Mouse (Mus musculus) forebrain, embryonic 12.5 days (tissue): ENCODE data around the gene Fbxo45. TPM values are rescaled to one million over a fixed set of nuclear protein-coding genes. Genes with fewer than 3 reads are reported as not detected.
"Not testable (repeated sequence)": the region's sequence is repeated elsewhere in the genome, so short reads cannot be mapped to it uniquely, and the experiment has no call there.

Experiments used
- ATAC-seq: fragments of 200-750 bp; cut with Nextera tagmentation; 2 replicates; pipeline ENCODE4 v1.8.0; 2017; ENCODE audit warnings: moderate TSS enrichment; ENCODE audit not compliant: low FRiP score
- H3K27ac ChIP-seq: fragments of 300-500 bp; sonication (generic); 2 replicates; pipeline ENCODE4 v1.5.1; 2016; ENCODE audit warnings: mild to moderate bottlenecking
- H3K27me3 ChIP-seq: fragments of 300-500 bp; sonication (generic); 2 replicates; pipeline ENCODE4 v1.6.1; 2016; ENCODE audit warnings: mild to moderate bottlenecking
- H3K36me3 ChIP-seq: fragments of 300-500 bp; sonication (generic); replicated peaks from 2 replicates; pipeline ENCODE4 v1.6.1; 2016; ENCODE audit warnings: mild to moderate bottlenecking
- H3K4me1 ChIP-seq: fragments of 300-500 bp; sonication (generic); 2 replicates; pipeline ENCODE4 v1.6.1; 2016
- H3K4me2 ChIP-seq: fragments of 300-500 bp; sonication (generic); 2 replicates; pipeline ENCODE4 v1.6.1; 2016; ENCODE audit warnings: mild to moderate bottlenecking, moderate library complexity
- H3K4me3 ChIP-seq: fragments of 300-500 bp; sonication (generic); replicated peaks from 2 replicates; pipeline ENCODE4 v1.5.1; 2016; ENCODE audit warnings: mild to moderate bottlenecking
- H3K9ac ChIP-seq: fragments of 300-500 bp; sonication (generic); 2 replicates; pipeline ENCODE4 v1.6.1; 2016; ENCODE audit warnings: mild to moderate bottlenecking
- H3K9me3 ChIP-seq: fragments of 300-500 bp; sonication (generic); 2 replicates; pipeline ENCODE4 v1.6.1; 2016
- WGBS: fragments of 180-500 bp; shearing (Covaris S2); methylation state at CpG from one replicate; pipeline ENCODE4 v1.1.7; 2016; 5-methylcytosine and 5-hydroxymethylcytosine counted together
- polyA plus RNA-seq: library from polyadenylated mRNA; unstranded; fragments of >200 nt; fragmentation: Nextera tagmentation; extraction: Ambion mirVana; gene quantifications from 2 replicates; pipeline ENCODE4 v1.2.1, GENCODE M21; 2016

The Fbxo45 gene
- polyA plus RNA-seq, 1 experiment from 2014 or later = 25.8 TPM

DNA sequence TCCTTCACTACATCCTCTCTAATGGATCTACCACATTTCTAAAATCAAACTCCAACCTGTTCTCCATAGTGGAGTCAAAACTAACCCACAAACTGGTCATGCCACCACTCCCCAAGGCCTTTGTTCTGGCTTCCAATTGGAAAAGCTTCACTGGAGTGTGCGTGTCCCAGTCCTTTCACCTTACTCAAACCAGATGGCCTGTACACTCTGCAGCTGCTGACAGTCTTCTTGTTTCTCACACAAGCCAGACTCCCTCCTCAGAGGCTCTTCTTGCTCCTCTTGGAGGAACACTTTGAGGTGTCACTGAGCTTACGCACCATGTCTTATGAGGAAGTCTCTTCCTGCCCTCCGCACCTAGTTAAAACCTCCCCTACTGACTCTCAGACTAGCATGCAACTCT is 3.1 kb downstream of the Fbxo45 start:
- WGBS = 88% methylated on average over 3 of the region's 3 CpGs
- peaks cover 31% of the 10 kb centered on the region for H3K4me1 ChIP-seq
- no peak overlapping the region for H3K27ac ChIP-seq
- no peak overlapping the region for H3K9ac ChIP-seq
- H3K27me3 ChIP-seq = no peaks in the 10 kb centered on the region
- no peak overlapping the region; the same call in 1 of the 2 replicates for H3K4me2 ChIP-seq
- ATAC-seq = no peak
- H3K9me3 ChIP-seq = no peaks in the 10 kb centered on the region
- H3K36me3 ChIP-seq = no peaks in the 10 kb centered on the region; the same call in 1 of the 2 replicates
- no peak overlapping the region for H3K4me3 ChIP-seq

GRCm38 (mm10) chr16:32239428-32240312 is 7.3 kb downstream of the Fbxo45 start:
- H3K4me3 ChIP-seq = no peak overlapping the region
- no peaks in the 10 kb centered on the region for H3K9me3 ChIP-seq
- H3K4me1 ChIP-seq = peaks cover 7% of the 10 kb centered on the region
- H3K27me3 ChIP-seq = no peaks in the 10 kb centered on the region
- WGBS = 93% methylated on average over 2 of the region's 2 CpGs
- H3K36me3 ChIP-seq = peaks cover 22% of the 10 kb centered on the region
- no peak overlapping the region for H3K4me2 ChIP-seq
- H3K9ac ChIP-seq = no peak overlapping the region
- no peak for ATAC-seq
- no peak overlapping the region for H3K27ac ChIP-seq

DNA sequence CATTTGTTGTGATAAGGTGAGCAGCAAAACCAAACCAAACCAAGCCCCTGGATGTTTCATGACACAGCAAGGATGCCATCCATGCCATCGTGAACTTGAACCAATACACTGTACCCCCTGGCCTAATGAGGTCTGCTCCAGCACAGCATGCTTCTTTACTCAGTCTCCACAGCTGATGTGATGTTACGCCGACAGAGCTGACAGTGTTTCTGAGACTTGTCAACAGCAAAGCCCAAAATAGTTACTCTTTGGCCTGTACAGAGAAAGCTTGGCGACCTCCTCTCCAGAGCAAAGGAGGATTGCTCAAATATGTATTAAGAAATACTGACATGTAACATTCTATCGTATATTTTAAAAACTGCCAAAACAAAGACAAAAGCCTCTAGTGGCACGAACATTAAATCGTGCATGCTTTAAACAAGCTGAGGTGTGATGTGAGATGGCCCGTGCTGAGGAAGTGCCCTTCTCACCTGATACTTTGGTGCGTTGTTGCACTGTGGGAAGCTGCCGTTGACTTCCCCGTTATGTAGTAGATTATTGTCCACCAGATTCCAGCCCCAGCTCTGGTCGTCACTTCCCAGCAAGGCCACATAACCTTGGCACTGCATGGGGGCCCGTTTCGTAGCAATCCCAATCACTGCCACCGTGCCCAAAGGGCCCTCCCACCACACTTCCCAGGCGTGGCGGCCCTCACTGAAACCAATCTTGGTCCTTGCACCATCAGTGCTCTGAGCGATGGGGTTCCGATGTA is 8.9 kb downstream of the Fbxo45 start:
- Histone ChIP-seq H3K27ac (no peak overlapping the region), H3K9me3 (no peaks in the 10 kb centered on the region), H3K27me3 (no peaks in the 10 kb centered on the region), H3K4me3 (no peak overlapping the region), H3K9ac (no peak overlapping the region), H3K4me2 (no peak overlapping the region), H3K4me1 (no peaks in the 10 kb centered on the region), H3K36me3 (peaks cover 36% of the 10 kb centered on the region)
- 93% methylated on average over 19 of the region's 19 CpGs for WGBS
- ATAC-seq = no peak

GRCm38 (mm10) chr16:32232050-32232449 is 14.9 kb downstream of the Fbxo45 start:
- not testable (repeated sequence) for H3K9ac ChIP-seq, ATAC-seq, H3K4me2 ChIP-seq, H3K9me3 ChIP-seq, H3K27me3 ChIP-seq, H3K27ac ChIP-seq, H3K4me3 ChIP-seq, H3K4me1 ChIP-seq
- H3K36me3 ChIP-seq = peaks cover 33% of the 10 kb centered on the region
- 93% methylated on average over 3 of the region's 3 CpGs for WGBS

DNA sequence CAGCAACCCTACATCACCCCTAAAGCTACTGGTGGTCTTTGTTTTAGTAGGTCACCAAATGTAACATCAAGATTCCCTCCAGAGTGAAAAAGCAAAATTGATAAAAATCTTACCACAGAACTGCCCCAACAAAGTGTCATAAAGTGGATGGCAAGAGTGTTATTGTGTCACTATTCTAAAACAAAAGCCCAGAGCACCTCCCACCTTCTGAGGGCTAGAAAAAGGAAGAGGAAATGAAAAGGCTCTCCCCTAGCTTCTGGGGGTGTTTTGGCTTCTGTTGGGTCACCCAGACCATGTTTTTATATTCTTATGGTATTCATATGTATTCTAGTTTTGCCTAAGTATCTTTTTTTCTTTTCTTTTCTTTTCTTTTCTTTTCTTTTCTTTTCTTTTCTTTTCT is 24.6 kb downstream of the Fbxo45 start:
- H3K27ac ChIP-seq = no peak overlapping the region
- ATAC-seq = no peak
- H3K4me3 ChIP-seq = no peak overlapping the region
- no peak overlapping the region for H3K4me2 ChIP-seq
- H3K4me1 ChIP-seq = no peaks in the 10 kb centered on the region
- H3K9ac ChIP-seq = no peak overlapping the region
- no peaks in the 10 kb centered on the region for H3K36me3 ChIP-seq
- no peaks in the 10 kb centered on the region for H3K27me3 ChIP-seq
- no peaks in the 10 kb centered on the region for H3K9me3 ChIP-seq

- H3K9ac ChIP-seq = no peak overlapping the region
- ATAC-seq = no peak
- H3K4me2 ChIP-seq = no peak overlapping the region
- H3K36me3 ChIP-seq = no peaks in the 10 kb centered on the region
- no peaks in the 10 kb centered on the region for H3K27me3 ChIP-seq
- no peak overlapping the region for H3K4me3 ChIP-seq
- H3K4me1 ChIP-seq = no peaks in the 10 kb centered on the region
- H3K9me3 ChIP-seq = no peaks in the 10 kb centered on the region
- H3K27ac ChIP-seq = no peak overlapping the region
- WGBS = 77% methylated on average over 4 of the region's 4 CpGs
These were observed 25.2 kb downstream of the Fbxo45 start for GRCm38 (mm10) chr16:32221803-32222202.

- Histone ChIP-seq H3K9ac (no peak overlapping the region), H3K27me3 (no peaks in the 10 kb centered on the region), H3K4me3 (no peak overlapping the region), H3K4me1 (no peaks in the 10 kb centered on the region), H3K9me3 (0 out of 2 replicates have a peak, but pooled peaks cover 2% of the 10 kb centered on the region), H3K36me3 (no peaks in the 10 kb centered on the region), H3K4me2 (no peak overlapping the region), H3K27ac (no peak overlapping the region)
- WGBS = 83% methylated on average over 17 of the region's 17 CpGs
- no peak for ATAC-seq
These were observed 32.0 kb downstream of the Fbxo45 start for GRCm38 (mm10) chr16:32214804-32215576.

- Histone ChIP-seq H3K9ac (no peak overlapping the region), H3K36me3 (no peaks in the 10 kb centered on the region), H3K4me2 (no peak overlapping the region), H3K4me1 (no peaks in the 10 kb centered on the region), H3K9me3 (0 out of 2 replicates have a peak, but pooled peaks cover 7% of the 10 kb centered on the region), H3K27me3 (no peaks in the 10 kb centered on the region), H3K27ac (no peak overlapping the region), H3K4me3 (no peak overlapping the region)
- ATAC-seq = no peak
These were observed 32.8 kb downstream of the Fbxo45 start for GRCm38 (mm10) chr16:32214156-32214555.

GRCm38 (mm10) chr16:32204902-32205301 is 42.1 kb downstream of the Fbxo45 start:
- 65% methylated on average over 3 of the region's 3 CpGs for WGBS
- no peaks in the 10 kb centered on the region for H3K36me3 ChIP-seq
- no peaks in the 10 kb centered on the region for H3K27me3 ChIP-seq
- H3K4me1 ChIP-seq = peaks cover 5% of the 10 kb centered on the region
- no peak overlapping the region for H3K9ac ChIP-seq
- no peak for ATAC-seq
- H3K4me3 ChIP-seq = no peak overlapping the region
- H3K27ac ChIP-seq = no peak overlapping the region
- H3K4me2 ChIP-seq = no peak overlapping the region
- 0 out of 2 replicates have a peak, but pooled peaks cover 4% of the 10 kb centered on the region for H3K9me3 ChIP-seq

GRCm38 (mm10) chr16:32202681-32203080 is 44.3 kb downstream of the Fbxo45 start:
- no peaks in the 10 kb centered on the region for H3K9me3 ChIP-seq
- H3K27ac ChIP-seq = no peak overlapping the region
- no peaks in the 10 kb centered on the region for H3K36me3 ChIP-seq
- H3K9ac ChIP-seq = no peak overlapping the region
- no peak overlapping the region for H3K4me3 ChIP-seq
- 83% methylated on average over 6 of the region's 6 CpGs for WGBS
- no peak for ATAC-seq
- H3K4me1 ChIP-seq = peaks cover 5% of the 10 kb centered on the region
- H3K27me3 ChIP-seq = no peaks in the 10 kb centered on the region
- no peak overlapping the region for H3K4me2 ChIP-seq

DNA sequence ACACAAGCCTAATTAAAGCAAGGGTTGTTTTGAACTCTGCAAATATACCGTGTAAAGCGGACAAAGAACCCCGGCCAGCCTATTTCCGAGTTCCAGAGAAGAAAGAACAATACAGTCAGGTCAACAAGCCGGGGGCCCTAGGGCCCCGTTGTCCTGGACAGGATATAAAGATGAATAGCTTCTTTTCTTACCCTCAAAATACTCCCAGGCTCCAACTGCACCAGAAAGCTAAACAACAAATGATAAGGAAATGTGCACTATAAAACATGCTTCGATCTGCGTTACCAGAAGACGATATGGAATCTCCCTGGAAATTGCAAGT is 46.0 kb downstream of the Fbxo45 start:
- Histone ChIP-seq H3K4me2 (peak overlapping the region; percentile 0; the same call in 1 of the 2 replicates), H3K36me3 (no peaks in the 10 kb centered on the region), H3K4me3 (no peak overlapping the region), H3K9me3 (no peaks in the 10 kb centered on the region), H3K27me3 (no peaks in the 10 kb centered on the region), H3K4me1 (peaks cover 5% of the 10 kb centered on the region), H3K9ac (no peak overlapping the region), H3K27ac (no peak overlapping the region)
- WGBS = 38% methylated on average over 9 of the region's 9 CpGs
- no peak for ATAC-seq
